Mouse (Mus musculus) myocyte (in vitro differentiated cells): ENCODE results near the gene Atf6.

Experiments used
- CEBPB ChIP-seq: IDR thresholded peaks from 2 replicates; pipeline ENCODE4 v1.6.1; 2011; ENCODE audit warnings: mild to moderate bottlenecking, moderate library complexity; ENCODE audit not compliant: poor library complexity, insufficient read depth, severe bottlenecking
- E2F4 ChIP-seq: IDR thresholded peaks from one replicate; pipeline ENCODE4 v1.6.1; 2011; ENCODE audit warnings: mild to moderate bottlenecking, control low read depth, moderate library complexity; ENCODE audit not compliant: insufficient read depth
- MAX ChIP-seq: IDR thresholded peaks from one replicate; pipeline ENCODE4 v1.6.1; 2011; ENCODE audit warnings: low read depth, mild to moderate bottlenecking, control low read depth
- MYOD1 ChIP-seq, 3 experiments: IDR thresholded peaks; one replicate each; pipeline ENCODE4 v1.6.1; 2011; ENCODE audit warnings: control low read depth in 2 of 3, low read depth in 2 of 3, mild to moderate bottlenecking in 2 of 3, moderate library complexity in 1 of 3; ENCODE audit not compliant: insufficient read length in 2 of 3, control insufficient read depth in 1 of 3
- POLR2A ChIP-seq: IDR thresholded peaks from one replicate; pipeline ENCODE4 v1.6.1; 2011; ENCODE audit warnings: low read depth, mild to moderate bottlenecking, control low read depth, moderate library complexity; ENCODE audit not compliant: insufficient read length
- POLR2AphosphoS2 ChIP-seq: IDR thresholded peaks from one replicate; pipeline ENCODE4 v1.6.1; 2011; ENCODE audit warnings: low read depth, control low read depth; ENCODE audit not compliant: insufficient read length
- REST ChIP-seq: IDR thresholded peaks from one replicate; pipeline ENCODE4 v1.6.1; 2011; ENCODE audit warnings: mild to moderate bottlenecking, control low read depth, moderate library complexity; ENCODE audit not compliant: insufficient read depth, insufficient read length
- SRF ChIP-seq: IDR thresholded peaks from one replicate; pipeline ENCODE4 v1.6.1; 2011; ENCODE audit warnings: low read depth; ENCODE audit not compliant: control insufficient read depth, insufficient read length
- TCF12 ChIP-seq: IDR thresholded peaks from one replicate; pipeline ENCODE4 v1.6.1; 2011; ENCODE audit warnings: mild to moderate bottlenecking, control low read depth; ENCODE audit not compliant: poor library complexity, insufficient read depth, severe bottlenecking
- TCF3 ChIP-seq: IDR thresholded peaks from one replicate; pipeline ENCODE4 v1.6.1; 2011; ENCODE audit warnings: low read depth, control low read depth; ENCODE audit not compliant: insufficient read length
- USF1 ChIP-seq: IDR thresholded peaks from one replicate; pipeline ENCODE4 v1.6.1; 2011; ENCODE audit warnings: low read depth, mild to moderate bottlenecking, control low read depth, moderate library complexity

DNA sequence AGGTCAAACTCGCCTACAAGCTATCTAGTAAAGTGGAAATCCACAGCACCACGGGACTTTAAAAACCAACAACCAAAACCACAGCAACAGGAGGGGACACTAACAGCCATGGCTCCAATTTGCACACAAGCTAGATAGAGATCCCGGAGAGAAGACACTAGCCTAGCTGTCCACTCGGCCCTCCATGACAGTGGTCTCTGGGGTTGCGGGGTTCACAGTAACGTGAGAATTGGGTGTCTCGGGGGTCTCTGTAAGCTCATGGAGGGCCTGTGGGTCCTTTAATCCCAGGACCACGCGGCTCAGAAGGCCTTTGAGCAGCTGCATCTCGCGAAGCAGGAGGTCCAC lies 39.5 kb upstream of the Atf6 start:
- TF ChIP-seq E2F4 (no peak), CEBPB (no peak), POLR2A (no peak), POLR2AphosphoS2 (no peak), USF1 (no peak), MAX (no peak), TCF12 (no peak), TCF3 (no peak), MYOD1 (IDR thresholded peaks at IDR 0.05; ENCODE audit: control insufficient read depth in 1 of 3, insufficient read length in 2 of 3, low read depth in 2 of 3) (no peak), SRF (no peak), REST (no peak)
